Mouse (Mus musculus): ENCODE results near the gene Rps8. TPM values are rescaled to one million over a fixed set of nuclear protein-coding genes. Genes with fewer than 3 reads are reported as not detected.

The Rps8 gene
- total RNA-seq, 2 experiments from 2014 or later: 590 to 604 TPM

GRCm38 (mm10) chr4:117149291-117150211, 6.5 kb downstream of the Rps8 start:
- intact Hi-C loops (cut with DNase I): no loop called here
- no peak for DNase-seq

- DNase-seq: no peak
- intact Hi-C loops (cut with DNase I): no loop called here
These were observed 7.2 kb downstream of the Rps8 start for GRCm38 (mm10) chr4:117148815-117149214.

- no peak for DNase-seq
- intact Hi-C loops (cut with DNase I): no loop called here
These were observed 7.9 kb downstream of the Rps8 start for GRCm38 (mm10) chr4:117148047-117148713.

GRCm38 (mm10) chr4:117146176-117146575, 9.9 kb downstream of the Rps8 start:
- DNase-seq: peak; percentile 84 to 91
- intact Hi-C loops (cut with DNase I): no loop called here

GRCm38 (mm10) chr4:117145248-117145647, 10.8 kb downstream of the Rps8 start:
- intact Hi-C loops (cut with DNase I): no loop called here
- DNase-seq: no peak

GRCm38 (mm10) chr4:117143023-117143422, 13.0 kb downstream of the Rps8 start:
- DNase-seq: no peak
- intact Hi-C loops (cut with DNase I): loop anchor here (5.0 kb wide), 2 partner anchors 74 to 316 kb away; no protein-coding TSS in a partner anchor

GRCm38 (mm10) chr4:117140613-117141012, 15.4 kb downstream of the Rps8 start:
- intact Hi-C loops (cut with DNase I): loop anchor here (1.0 to 5.0 kb wide), 4 partner anchors 20 to 313 kb away; no protein-coding TSS in a partner anchor

GRCm38 (mm10) chr4:117139217-117139612, 16.8 kb downstream of the Rps8 start:
- peak in 1 of 2 experiments; percentile 33 for DNase-seq
- intact Hi-C loops (cut with DNase I): no loop called here

More at GRCm38 (mm10) chr4:117140613-117141012, 15.4 kb downstream of the Rps8 start:
- DNase-seq: no peak

- intact Hi-C loops (cut with DNase I): no loop called here
- DNase-seq: no peak
These were observed 17.5 kb downstream of the Rps8 start for GRCm38 (mm10) chr4:117138295-117139216.

GRCm38 (mm10) chr4:117136034-117136433, 20.0 kb downstream of the Rps8 start:
- no peak for DNase-seq
- intact Hi-C loops (cut with DNase I): no loop called here

- no peak for DNase-seq
- intact Hi-C loops (cut with DNase I): no loop called here
These were observed 21.4 kb downstream of the Rps8 start for GRCm38 (mm10) chr4:117134601-117134995.

- intact Hi-C loops (cut with DNase I): no loop called here
These were observed 22.0 kb downstream of the Rps8 start, which contains the start of gene Plk3 for GRCm38 (mm10) chr4:117133817-117134600. Gene Plk3 (minus strand): TSS chr4:117133963.

GRCm38 (mm10) chr4:117133366-117133796, 22.7 kb downstream of the Rps8 start:
- intact Hi-C loops (cut with DNase I): no loop called here
- no peak for DNase-seq

More at GRCm38 (mm10) chr4:117133817-117134600, 22.0 kb downstream of the Rps8 start, which contains the start of gene Plk3:
- peak; percentile 96 to 97 for DNase-seq

- no peak for DNase-seq
- intact Hi-C loops (cut with DNase I): no loop called here
These were observed 23.3 kb downstream of the Rps8 start for GRCm38 (mm10) chr4:117132794-117133143.

GRCm38 (mm10) chr4:117131890-117132793, 23.9 kb downstream of the Rps8 start:
- DNase-seq: no peak
- intact Hi-C loops (cut with DNase I): no loop called here

GRCm38 (mm10) chr4:117131198-117131597, 24.8 kb downstream of the Rps8 start:
- DNase-seq: no peak
- intact Hi-C loops (cut with DNase I): no loop called here

- intact Hi-C loops (cut with DNase I): no loop called here
- DNase-seq: no peak
These were observed 25.3 kb downstream of the Rps8 start for GRCm38 (mm10) chr4:117130790-117131189.

- no peak for DNase-seq
- intact Hi-C loops (cut with DNase I): loop anchor here (10.0 kb wide), 1 partner anchor 413 kb away; no protein-coding TSS in a partner anchor
These were observed 27.9 kb downstream of the Rps8 start for GRCm38 (mm10) chr4:117127991-117128686.

Data from heart, postnatal 14 days (tissue).